Mouse (Mus musculus) adipose tissue, adult 10 weeks (tissue): ENCODE measurements around the gene Arhgap6. TPM values are rescaled to one million over a fixed set of nuclear protein-coding genes. Genes with fewer than 3 reads are reported as not detected.

ENCODE experiments used
- polyA plus RNA-seq: library from polyadenylated mRNA; stranded (reverse); fragments of 350-450 nt; fragmentation: Illumina TruSeq; extraction: RNeasy Lipid Tissue Mini Kit (QIAGEN cat#74804); gene quantifications from one replicate; pipeline ENCODE4 v1.2.3, GENCODE M21; 2014; ENCODE audit warnings: low read depth, low replicate concordance

The Arhgap6 gene
- 3.3 TPM for polyA plus RNA-seq

GRCm38 (mm10) chrX:168794974-168795858, at the start of gene Arhgap6:
Gene Arhgap6 (plus strand): TSS chrX:168795099.

GRCm38 (mm10) chrX:169187100-169187499, 392.2 kb downstream of the Arhgap6 start, which contains the start of gene Amelx:
Gene Amelx (minus strand): TSS chrX:169187200.

DNA sequence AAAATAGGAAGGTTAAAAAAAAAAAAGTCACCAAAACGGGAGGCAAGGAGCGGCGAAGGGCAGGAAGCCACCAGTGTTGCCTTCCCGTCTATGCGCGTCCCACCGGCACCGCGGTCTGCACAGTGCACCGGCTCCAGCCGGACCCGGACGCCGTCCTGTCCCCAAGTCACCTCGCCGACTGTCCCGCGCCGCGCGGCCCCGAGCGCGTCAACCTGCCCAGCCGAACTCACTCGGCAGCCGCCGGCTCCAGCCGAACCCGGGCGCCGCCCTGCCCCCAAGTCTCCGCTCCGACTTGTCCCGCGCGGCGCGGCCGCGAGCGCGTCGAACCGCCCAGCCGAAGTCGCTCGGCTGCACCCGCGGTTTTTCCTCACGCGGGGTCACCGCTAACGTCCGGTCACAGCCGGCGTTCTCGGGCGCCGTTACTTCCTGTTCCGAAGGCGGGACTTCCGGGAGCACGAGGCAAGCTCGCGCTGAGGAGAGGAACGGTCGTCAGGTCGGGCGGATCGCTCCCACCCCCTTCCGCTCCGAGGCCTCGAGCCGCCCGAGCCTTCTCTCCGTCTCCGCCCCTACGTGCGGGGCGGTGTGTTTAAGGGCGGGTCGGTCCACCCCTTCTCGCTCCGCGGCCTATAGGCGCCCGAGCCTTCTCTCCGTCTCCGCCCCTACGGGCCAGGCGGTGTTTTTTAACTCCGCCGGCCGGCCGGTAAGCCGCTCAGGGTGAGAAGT, 525.2 kb downstream of the Arhgap6 start, which contains the start of gene Hccs:
Hccs (minus strand) TSS at position 428 of the 723 bp plus-strand sequence.

Other genes with a start within 250 kb of the Arhgap6 start
- 3.7 TPM for gene Frmpd4, start 217.9 kb upstream of the Arhgap6 start, polyA plus RNA-seq
- 26.2 TPM for gene Msl3, start 121.2 kb upstream of the Arhgap6 start, polyA plus RNA-seq